Mouse (Mus musculus): ENCODE measurements around the gene Usp20. TPM values are rescaled to one million over a fixed set of nuclear protein-coding genes. Genes with fewer than 3 reads are reported as not detected.
"Not testable (repeated sequence)": the region's sequence is repeated elsewhere in the genome, so short reads cannot be mapped to it uniquely, and the experiment has no call there.

The Usp20 gene
- polyA plus RNA-seq (2015; fragmentation: Nextera tagmentation; extraction: Ambion mirVana), result 21.6 and 22.9 TPM in 2 replicates

GRCm38 (mm10) chr2:30981790-30982513, at the start of gene Usp20, which contains the start of gene BC005624:
Gene Usp20, plus strand, starts transcription at chr2:30982279.
Gene BC005624, minus strand, starts transcription at chr2:30982201.
- Histone ChIP-seq H3K9me3 (no peaks in the 10 kb centered on the region), H3K9ac (peak within 1 kb of the TSS; percentile 81), H3K4me2 (replicated peaks) (peak within 1 kb of the TSS; percentile 86), H3K4me1 (peaks cover 28% of the 10 kb centered on the region), H3K36me3 (peaks cover 31% of the 10 kb centered on the region), H3K27ac (0 out of 2 replicates have a peak within 1 kb of the TSS, but pooled peaks have one; percentile 22), H3K27me3 (no peaks in the 10 kb centered on the region), H3K4me3 (peak within 1 kb of the TSS; percentile 86)
- WGBS, result under 1% methylated on average over 66 of the region's 66 CpGs
- peak; percentile 99 for ATAC-seq (ENCODE audit: low FRiP score, low read depth)

GRCm38 (mm10) chr2:30933032-30933431, 49.0 kb upstream of the Usp20 start:
- no peaks in the 10 kb centered on the region for H3K27me3 ChIP-seq
- no peak overlapping the region for H3K9ac ChIP-seq
- 77% methylated on average over 6 of the region's 6 CpGs for WGBS
- no peak overlapping the region for H3K27ac ChIP-seq
- H3K4me2 ChIP-seq (replicated peaks), result no peak overlapping the region
- peaks cover 17% of the 10 kb centered on the region for H3K4me1 ChIP-seq
- no peaks in the 10 kb centered on the region for H3K36me3 ChIP-seq
- ATAC-seq (ENCODE audit: low FRiP score, low read depth), result no peak
- no peak overlapping the region for H3K4me3 ChIP-seq
- no peaks in the 10 kb centered on the region for H3K9me3 ChIP-seq

- Histone ChIP-seq H3K27ac (no peak overlapping the region), H3K4me1 (peaks cover 10% of the 10 kb centered on the region), H3K27me3 (no peaks in the 10 kb centered on the region), H3K4me3 (no peak overlapping the region), H3K4me2 (replicated peaks) (no peak overlapping the region), H3K9ac (no peak overlapping the region), H3K9me3 (no peaks in the 10 kb centered on the region), H3K36me3 (no peaks in the 10 kb centered on the region)
- ATAC-seq (ENCODE audit: low FRiP score, low read depth), result no peak
- WGBS, result 21% methylated on average over 7 of the region's 7 CpGs
These were observed 48.1 kb upstream of the Usp20 start for GRCm38 (mm10) chr2:30933917-30934450.

- no peak overlapping the region for H3K27ac ChIP-seq
- no peak overlapping the region for H3K9ac ChIP-seq
- H3K4me2 ChIP-seq (replicated peaks), result no peak overlapping the region
- H3K4me1 ChIP-seq, result no peaks in the 10 kb centered on the region
- no peaks in the 10 kb centered on the region for H3K9me3 ChIP-seq
- WGBS, result 85% methylated on average over 3 of the region's 3 CpGs
- H3K36me3 ChIP-seq, result no peaks in the 10 kb centered on the region
- no peak for ATAC-seq (ENCODE audit: low FRiP score, low read depth)
- no peaks in the 10 kb centered on the region for H3K27me3 ChIP-seq
- no peak overlapping the region for H3K4me3 ChIP-seq
These were observed 45.3 kb upstream of the Usp20 start for GRCm38 (mm10) chr2:30936808-30937207.

- H3K4me2 ChIP-seq (replicated peaks), result no peak overlapping the region
- no peak overlapping the region for H3K9ac ChIP-seq
- no peaks in the 10 kb centered on the region for H3K9me3 ChIP-seq
- no peaks in the 10 kb centered on the region for H3K4me1 ChIP-seq
- H3K36me3 ChIP-seq, result no peaks in the 10 kb centered on the region
- H3K27me3 ChIP-seq, result no peaks in the 10 kb centered on the region
- H3K4me3 ChIP-seq, result no peak overlapping the region
- no peak overlapping the region for H3K27ac ChIP-seq
- 87% methylated on average over 8 of the region's 8 CpGs for WGBS
- no peak for ATAC-seq (ENCODE audit: low FRiP score, low read depth)
These were observed 44.3 kb upstream of the Usp20 start for GRCm38 (mm10) chr2:30937731-30938130.

- H3K27ac ChIP-seq, result no peak overlapping the region
- H3K4me2 ChIP-seq (replicated peaks), result no peak overlapping the region
- H3K9me3 ChIP-seq, result no peaks in the 10 kb centered on the region
- H3K4me3 ChIP-seq, result no peak overlapping the region
- 39% methylated on average over 4 of the region's 4 CpGs for WGBS
- no peak overlapping the region for H3K9ac ChIP-seq
- H3K27me3 ChIP-seq, result no peaks in the 10 kb centered on the region
- no peaks in the 10 kb centered on the region for H3K4me1 ChIP-seq
- no peak for ATAC-seq (ENCODE audit: low FRiP score, low read depth)
- H3K36me3 ChIP-seq, result no peaks in the 10 kb centered on the region
These were observed 43.5 kb upstream of the Usp20 start for GRCm38 (mm10) chr2:30938574-30938991.

- no peak overlapping the region for H3K9ac ChIP-seq
- no peak overlapping the region for H3K4me2 ChIP-seq (replicated peaks)
- H3K27me3 ChIP-seq, result no peaks in the 10 kb centered on the region
- no peak overlapping the region for H3K27ac ChIP-seq
- 88% methylated on average over 5 of the region's 5 CpGs for WGBS
- no peak for ATAC-seq (ENCODE audit: low FRiP score, low read depth)
- H3K9me3 ChIP-seq, result no peaks in the 10 kb centered on the region
- no peak overlapping the region for H3K4me3 ChIP-seq
- H3K36me3 ChIP-seq, result no peaks in the 10 kb centered on the region
- H3K4me1 ChIP-seq, result no peaks in the 10 kb centered on the region
These were observed 40.5 kb upstream of the Usp20 start for GRCm38 (mm10) chr2:30941586-30941985.

GRCm38 (mm10) chr2:30942116-30942515, 40.0 kb upstream of the Usp20 start:
- 50% methylated on average over 7 of the region's 7 CpGs for WGBS
- H3K9ac ChIP-seq; H3K4me3 ChIP-seq; H3K9me3 ChIP-seq; ATAC-seq (ENCODE audit: low FRiP score, low read depth); H3K4me1 ChIP-seq; H3K4me2 ChIP-seq (replicated peaks); H3K36me3 ChIP-seq; H3K27ac ChIP-seq; H3K27me3 ChIP-seq: not testable (repeated sequence)

GRCm38 (mm10) chr2:30942603-30943011, 39.5 kb upstream of the Usp20 start:
- no peak overlapping the region for H3K9ac ChIP-seq
- H3K9me3 ChIP-seq, result no peaks in the 10 kb centered on the region
- H3K36me3 ChIP-seq, result no peaks in the 10 kb centered on the region
- H3K4me2 ChIP-seq (replicated peaks), result peak overlapping the region; percentile 49
- no peaks in the 10 kb centered on the region for H3K4me1 ChIP-seq
- no peaks in the 10 kb centered on the region for H3K27me3 ChIP-seq
- 29% methylated on average over 16 of the region's 16 CpGs for WGBS
- no peak overlapping the region for H3K27ac ChIP-seq
- H3K4me3 ChIP-seq, result peak overlapping the region; percentile 27; the same call in 1 of the 2 replicates
- ATAC-seq (ENCODE audit: low FRiP score, low read depth), result 0 out of 2 replicates have a peak, but pooled peaks have one; percentile 48

GRCm38 (mm10) chr2:30952457-30952823, 29.6 kb upstream of the Usp20 start:
- H3K4me1 ChIP-seq, result peaks cover 23% of the 10 kb centered on the region
- peak overlapping the region; percentile 90 for H3K27ac ChIP-seq
- ATAC-seq (ENCODE audit: low FRiP score, low read depth), result 0 out of 2 replicates have a peak, but pooled peaks have one; percentile 9
- H3K9ac ChIP-seq, result peak overlapping the region; percentile 91; the same call in 1 of the 2 replicates
- peaks cover 26% of the 10 kb centered on the region for H3K36me3 ChIP-seq
- peak overlapping the region; percentile 80 for H3K4me3 ChIP-seq
- no peaks in the 10 kb centered on the region for H3K27me3 ChIP-seq
- no peaks in the 10 kb centered on the region for H3K9me3 ChIP-seq
- WGBS, result 22% methylated on average over 5 of the region's 5 CpGs
- peak overlapping the region; percentile 92 for H3K4me2 ChIP-seq (replicated peaks)

GRCm38 (mm10) chr2:30952824-30953490, 29.1 kb upstream of the Usp20 start, which contains the start of gene Tor1b:
Gene Tor1b, plus strand, starts transcription at chr2:30952959.
- Histone ChIP-seq H3K36me3 (peaks cover 31% of the 10 kb centered on the region), H3K27me3 (no peaks in the 10 kb centered on the region), H3K9ac (peak within 1 kb of the TSS; percentile 91), H3K4me1 (peaks cover 23% of the 10 kb centered on the region), H3K4me3 (peak within 1 kb of the TSS; percentile 80), H3K4me2 (replicated peaks) (peak within 1 kb of the TSS; percentile 92), H3K27ac (peak within 1 kb of the TSS; percentile 90), H3K9me3 (no peaks in the 10 kb centered on the region)
- ATAC-seq (ENCODE audit: low FRiP score, low read depth), result peak; percentile 88
- WGBS, result under 1% methylated on average over 60 of the region's 60 CpGs

- 70% methylated on average over 6 of the region's 6 CpGs for WGBS
- Histone ChIP-seq H3K4me1 (peaks cover 23% of the 10 kb centered on the region), H3K9ac (peak overlapping the region; percentile 91)
These were observed 27.3 kb upstream of the Usp20 start for GRCm38 (mm10) chr2:30954797-30955196.

More at GRCm38 (mm10) chr2:30954797-30955196, 27.3 kb upstream of the Usp20 start:
- H3K4me2 ChIP-seq (replicated peaks), result peak overlapping the region; percentile 92
- H3K4me3 ChIP-seq, result peak overlapping the region; percentile 80
- no peaks in the 10 kb centered on the region for H3K27me3 ChIP-seq
- no peak for ATAC-seq (ENCODE audit: low FRiP score, low read depth)
- H3K36me3 ChIP-seq, result peaks cover 50% of the 10 kb centered on the region
- H3K9me3 ChIP-seq, result no peaks in the 10 kb centered on the region
- no peak overlapping the region for H3K27ac ChIP-seq

All from limb, embryonic 13.5 days (tissue).